Mouse (Mus musculus): ENCODE measurements around the gene Gm10226. TPM values are rescaled to one million over a fixed set of nuclear protein-coding genes. Genes with fewer than 3 reads are reported as not detected.

Gm10226 gene
- total RNA-seq, 2 experiments from 2014 or later: 3.3 to 13.6 TPM

Other genes starting within 250 kb of the Gm10226 start
- gene Zfp51, start 241.5 kb upstream of the Gm10226 start, total RNA-seq (2021): 1 to 10 TPM; 4.8 to 4.9 TPM
- 1 to 10 TPM; 7.3 to 8.0 TPM for gene Zfp53, start 202.9 kb upstream of the Gm10226 start, total RNA-seq (2021)
- gene Zfp52, start 156.3 kb upstream of the Gm10226 start, total RNA-seq (2021): 10 to 100 TPM in 1 of 2 experiments, 1 to 10 TPM in 1; 9.5 to 10.2 TPM
- gene Zfp948, start 124.9 kb upstream of the Gm10226 start, total RNA-seq (2021): 10 to 100 TPM; 18.8 to 19.9 TPM
- gene Zfp983, start 41.2 kb upstream of the Gm10226 start, total RNA-seq (2021): 10 to 100 TPM; 15.5 to 16.9 TPM
- 10 to 100 TPM; 13.6 to 15.9 TPM for gene Zfp760, start 15.9 kb downstream of the Gm10226 start, total RNA-seq (2021)
- 10 to 100 TPM; 10.1 to 14.6 TPM for gene Zfp229, start 38.9 kb downstream of the Gm10226 start, total RNA-seq (2021)
- 1 to 10 TPM; 1.5 to 1.8 TPM for gene Zfp820, start 153.9 kb downstream of the Gm10226 start, total RNA-seq (2021)
- 1 to 10 TPM; 5.9 to 6.5 TPM for gene Zfp995, start 218.1 kb downstream of the Gm10226 start, total RNA-seq (2021)